Mouse (Mus musculus) spleen, embryonic (tissue): ENCODE measurements around the gene Pstk.
"Not testable (repeated sequence)": the region's sequence is repeated elsewhere in the genome, so short reads cannot be mapped to it uniquely, and the experiment has no call there.

Experiments used
- CTCF ChIA-PET: fragments of 350-600 bp; sonication (Branson Sonifier 250); formaldehyde crosslinking; loops from one replicate; lab custom pipeline; 2022; lab: Charles Lee

Pstk gene

DNA sequence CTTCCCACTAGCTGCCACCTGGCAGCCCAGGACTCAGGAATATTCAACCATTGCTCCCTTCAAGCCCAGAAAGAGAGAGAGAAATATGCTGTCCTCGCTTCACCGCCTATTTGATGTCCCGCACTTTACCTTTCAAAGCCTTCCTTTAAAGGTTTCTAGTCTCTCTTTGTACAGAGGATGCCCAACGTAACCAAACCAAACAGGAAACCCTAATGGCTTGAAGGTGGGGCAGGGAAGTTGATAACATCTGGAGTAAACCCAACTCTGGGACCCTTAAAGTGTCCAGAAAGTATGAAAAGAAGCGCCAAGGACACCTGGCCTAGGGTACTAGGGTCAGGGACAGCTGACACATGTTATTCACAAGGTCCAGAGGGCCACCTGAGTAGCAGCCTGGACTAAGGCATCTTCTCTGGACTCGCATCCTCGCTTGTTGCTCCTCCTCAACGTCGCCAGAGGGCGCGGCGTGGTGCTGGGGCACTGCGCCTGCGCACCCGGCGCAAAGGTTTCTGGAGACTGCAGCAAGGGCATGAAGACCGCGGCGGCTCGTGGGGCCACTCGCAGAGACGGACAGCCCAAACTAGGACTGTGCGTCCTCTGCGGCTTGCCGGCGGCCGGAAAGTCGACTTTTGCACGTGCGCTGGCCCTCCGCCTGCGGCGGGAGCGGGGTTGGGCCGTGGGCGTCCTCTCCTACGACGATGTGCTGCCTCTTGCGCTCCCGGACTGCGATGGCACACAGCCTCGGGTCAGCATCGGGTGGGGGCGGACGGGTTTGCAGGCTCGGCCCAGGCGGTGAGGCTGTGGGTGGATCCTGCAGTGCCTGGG, at the start of gene Pstk:
TSS of gene Pstk (plus strand) at position 494 of the 822 bp plus-strand sequence.
- CTCF ChIA-PET, result interaction anchor here (0.9 kb wide), 1 partner anchor 8 kb away, joined by 5 read pairs; the partner anchor contains the start of gene 2310057M21Rik

GRCm38 (mm10) chr7:131322192-131322591, 48.7 kb upstream of the Pstk start, which contains the start of gene Cuzd1:
TSS of gene Cuzd1 (minus strand) at chr7:131322292.
- CTCF ChIA-PET, result no interaction called here

- CTCF ChIA-PET, result interaction anchor here (0.7 kb wide), 1 partner anchor 34 kb away, joined by 4 read pairs; no protein-coding TSS in a partner anchor
Measured at GRCm38 (mm10) chr7:131327054-131327453, 43.9 kb upstream of the Pstk start.

- CTCF ChIA-PET, result no interaction called here
Measured at GRCm38 (mm10) chr7:131329416-131329815, 41.5 kb upstream of the Pstk start, which contains the start of gene Fam24b. TSS of gene Fam24b (minus strand) at chr7:131329516.

GRCm38 (mm10) chr7:131331688-131332087, 39.3 kb upstream of the Pstk start:
- CTCF ChIA-PET, result no interaction called here

- CTCF ChIA-PET, result no interaction called here
Measured at GRCm38 (mm10) chr7:131333564-131333963, 37.4 kb upstream of the Pstk start, which contains the start of gene Fam24a. TSS of gene Fam24a (plus strand) at chr7:131333864.

- CTCF ChIA-PET, result interaction anchor here (0.5 kb wide), 1 partner anchor 1420 kb away, joined by 3 read pairs; no protein-coding TSS in a partner anchor
Measured at GRCm38 (mm10) chr7:131337502-131338068, 33.4 kb upstream of the Pstk start.

GRCm38 (mm10) chr7:131345856-131346541, 24.9 kb upstream of the Pstk start:
- CTCF ChIA-PET, result interaction anchor here (0.6 kb wide), 1 partner anchor 448 kb away, joined by 6 read pairs; no protein-coding TSS in a partner anchor

DNA sequence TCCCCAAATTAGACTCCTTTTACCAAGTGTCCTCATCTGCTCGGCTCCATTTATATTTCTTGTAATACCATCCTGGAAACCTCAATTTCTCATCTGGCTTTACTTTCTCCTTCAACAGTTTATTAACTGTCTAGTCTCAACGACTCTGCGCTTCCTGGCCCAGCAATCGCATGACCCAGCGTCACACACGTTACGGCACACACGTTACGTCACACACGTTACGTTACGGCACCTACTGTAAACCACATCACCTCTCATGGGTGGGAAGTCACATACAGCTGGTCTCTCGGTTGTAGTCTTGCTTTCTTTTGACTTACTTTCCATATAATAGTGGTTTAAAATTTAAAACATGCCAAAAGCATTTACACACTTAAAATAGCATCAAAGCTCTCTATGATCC, 14.8 kb upstream of the Pstk start:
- CTCF ChIA-PET, result no interaction called here

DNA sequence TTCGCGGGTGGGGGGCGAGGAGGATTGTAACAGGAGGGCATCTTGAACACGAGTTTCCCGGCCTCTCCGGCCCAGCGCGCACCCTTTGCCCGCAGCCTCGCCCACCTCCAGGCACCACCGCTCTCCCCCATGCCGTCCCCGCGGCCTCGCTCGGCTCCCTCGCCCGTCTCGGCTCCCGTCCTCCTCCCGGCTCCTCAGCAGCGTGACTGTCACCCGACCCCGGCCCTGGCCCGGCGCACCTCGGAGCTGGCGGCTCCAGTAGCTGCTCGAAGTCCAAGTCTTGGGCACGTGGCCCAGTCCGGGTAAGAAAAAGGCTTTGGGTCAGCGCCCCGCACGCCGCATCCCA, 8.7 kb upstream of the Pstk start:
- CTCF ChIA-PET, result no interaction called here

GRCm38 (mm10) chr7:131362615-131363300, 8.2 kb upstream of the Pstk start, which contains the start of gene 2310057M21Rik:
TSS of gene 2310057M21Rik (minus strand) at chr7:131362759.
- CTCF ChIA-PET, result interaction anchor here (1.0 kb wide), 1 partner anchor 9 kb away, joined by 5 read pairs; no protein-coding TSS in a partner anchor

DNA sequence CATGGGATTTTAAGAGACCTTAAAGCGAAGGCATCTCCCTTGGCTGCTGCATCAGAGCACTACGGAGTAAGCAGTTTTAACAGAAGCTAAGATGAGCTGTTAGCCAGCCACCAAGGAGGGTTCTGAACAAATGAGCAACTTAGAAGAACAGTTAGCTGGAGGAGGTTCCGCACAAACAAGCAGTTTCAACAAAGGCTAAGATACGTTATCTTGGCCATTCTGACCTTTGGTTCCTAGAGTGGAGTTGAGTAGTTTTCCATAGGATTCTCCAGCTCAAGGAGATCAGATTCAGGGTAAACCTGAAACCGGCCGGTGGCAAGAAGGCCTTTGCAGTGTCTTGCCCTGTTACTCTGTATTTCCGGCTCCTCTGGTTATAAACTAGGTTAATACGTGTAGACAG, 6.8 kb upstream of the Pstk start:
- CTCF ChIA-PET, result no interaction called here

DNA sequence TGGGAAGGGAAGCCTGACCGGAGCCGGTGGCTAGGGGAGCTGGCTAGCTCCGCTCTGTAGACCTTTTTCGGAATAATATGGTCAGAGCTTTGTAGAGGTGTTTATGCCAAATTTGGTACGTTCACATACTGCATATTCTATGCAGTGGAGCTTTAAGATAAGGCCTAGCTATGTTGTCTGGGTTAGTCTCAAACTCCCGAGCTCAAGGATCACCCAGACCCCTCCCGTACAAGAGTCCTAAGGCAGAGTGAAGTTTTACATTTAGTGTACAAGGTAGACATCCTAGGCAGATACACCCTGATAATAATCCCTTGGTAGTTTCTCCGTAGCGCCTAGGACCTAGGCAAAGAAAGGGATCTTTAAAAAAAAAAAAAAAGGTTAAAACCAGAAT, 524 bp downstream of the Pstk start:
- CTCF ChIA-PET, result interaction anchor here (0.7 to 0.9 kb wide), 2 partner anchors 9 to 30 kb away, joined by 4 to 5 read pairs; partner anchors contain the start of gene 2310057M21Rik

DNA sequence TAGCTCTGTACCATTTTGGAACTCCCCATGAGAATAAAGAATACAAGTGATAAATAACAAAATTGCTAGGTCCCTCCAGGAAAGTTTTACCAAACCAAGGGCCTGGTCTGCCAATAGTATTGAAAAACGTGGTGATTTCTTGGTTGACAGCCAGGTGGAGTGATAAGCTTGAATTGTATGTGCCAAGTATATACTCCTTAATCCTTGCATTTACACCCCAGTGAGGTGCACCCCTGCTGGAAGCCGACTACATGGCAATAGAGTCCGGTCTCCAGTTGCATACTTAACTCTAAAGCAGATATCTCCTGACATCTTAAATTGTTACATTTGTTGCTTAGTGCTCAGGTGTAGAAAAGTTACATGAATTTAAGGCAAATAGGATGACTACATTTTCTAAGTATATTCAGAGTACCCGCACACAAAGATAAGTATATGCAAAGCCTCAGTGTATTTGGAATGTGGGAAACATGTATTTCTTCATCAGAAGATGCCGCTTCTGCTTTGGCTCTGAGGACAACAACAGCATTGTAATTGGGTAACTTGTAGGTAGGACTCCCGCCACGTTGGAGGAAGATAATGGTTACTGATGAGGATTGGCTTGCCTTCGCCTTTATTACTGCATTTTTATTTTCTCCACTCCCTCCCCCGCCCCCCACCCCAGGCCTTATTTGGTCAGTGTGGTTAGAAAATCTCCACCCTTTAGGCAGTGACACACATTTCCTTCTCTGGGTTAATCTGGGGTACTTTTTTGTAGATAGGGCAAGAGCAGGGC, 1.1 kb downstream of the Pstk start:
- CTCF ChIA-PET, result interaction anchor here (0.7 to 0.9 kb wide), 2 partner anchors 9 to 29 kb away, joined by 4 to 5 read pairs; partner anchors contain the start of gene 2310057M21Rik

GRCm38 (mm10) chr7:131391761-131392160, 20.8 kb downstream of the Pstk start:
- CTCF ChIA-PET, result not testable (repeated sequence)

DNA sequence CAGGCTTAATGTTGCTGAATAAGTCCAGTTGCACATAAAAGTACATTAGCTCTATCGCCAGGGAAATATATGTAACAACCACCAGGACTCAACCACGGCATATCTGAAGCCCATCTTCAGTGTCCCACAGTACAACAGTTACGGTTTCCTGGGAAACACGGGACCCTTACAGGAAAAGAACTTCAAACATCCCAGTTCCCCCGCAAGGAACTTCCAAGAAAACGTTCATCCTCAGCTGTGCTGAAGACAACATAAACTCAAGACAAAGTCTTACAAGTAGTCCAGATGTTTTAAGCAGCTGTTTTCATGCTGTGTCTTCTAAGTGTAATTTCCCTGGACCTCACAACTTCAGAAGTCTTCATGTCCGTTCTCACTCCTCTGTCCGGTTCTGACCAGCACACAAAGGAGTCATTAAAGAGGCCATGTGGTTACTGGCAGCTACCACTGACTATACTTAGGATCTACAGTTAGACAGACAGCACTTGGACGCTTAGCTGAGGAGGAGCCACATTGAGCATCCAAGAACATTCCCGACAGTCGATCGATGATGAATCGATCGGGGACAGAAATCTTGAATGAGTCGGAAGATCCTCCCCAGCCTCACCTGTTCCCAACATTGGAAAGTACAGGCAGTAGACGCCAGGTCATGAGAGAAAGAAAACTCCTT, 38.5 kb downstream of the Pstk start:
- CTCF ChIA-PET, result no interaction called here

DNA sequence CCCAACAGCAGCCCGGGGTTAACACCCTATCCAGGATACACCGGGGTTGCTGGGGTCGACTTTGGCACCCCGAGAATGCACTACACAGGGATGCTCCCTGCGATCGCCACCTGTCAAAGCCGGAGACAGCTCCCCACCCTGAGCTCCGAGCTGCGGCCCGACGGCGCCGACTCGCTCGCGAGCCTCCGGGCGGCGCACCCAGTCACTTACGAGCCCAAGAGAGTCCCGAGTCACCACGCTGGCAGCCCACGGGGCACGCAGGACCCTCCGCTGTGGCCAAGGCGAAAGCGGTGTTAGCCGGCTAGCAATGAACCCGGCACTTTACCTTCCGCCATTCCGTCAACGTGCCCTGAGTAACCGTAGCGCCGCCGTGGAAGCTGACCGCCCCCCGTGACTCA, 39.0 kb downstream of the Pstk start:
- CTCF ChIA-PET, result no interaction called here

- CTCF ChIA-PET, result no interaction called here
Measured at GRCm38 (mm10) chr7:131410416-131411058, 39.6 kb downstream of the Pstk start, which contains the start of the genes Ikzf5 and Acadsb. TSS of gene Ikzf5 (minus strand) at chr7:131410521. TSS of gene Acadsb (plus strand) at chr7:131410601.
